Mouse (Mus musculus): ENCODE measurements around the gene Syne2.
"Not testable (repeated sequence)": the region's sequence is repeated elsewhere in the genome, so short reads cannot be mapped to it uniquely, and the experiment has no call there.

DNA sequence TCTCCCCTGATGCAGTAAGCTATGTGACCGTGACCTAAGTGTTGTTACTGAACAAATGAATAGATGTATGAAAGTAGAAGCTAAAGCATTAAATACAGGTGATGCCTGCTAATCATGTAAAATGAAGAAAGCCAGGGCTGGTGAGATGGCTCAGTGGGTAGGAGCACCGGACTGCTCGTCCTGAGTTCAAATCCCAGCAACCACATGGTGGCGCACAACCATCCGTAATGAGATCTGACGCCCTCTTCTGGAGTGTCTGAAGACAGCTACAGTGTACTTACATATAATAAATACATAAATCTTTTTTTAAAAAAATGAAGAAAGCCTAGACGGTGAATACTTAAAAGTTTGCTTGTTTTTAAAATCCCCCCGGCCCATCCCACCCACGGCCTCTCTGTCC is 315.1 kb downstream of the Syne2 start:
- TF ChIP-seq CTCF (IDR thresholded peaks at IDR 0.05): 0 out of 2 replicates have a peak, but pooled peaks have one; percentile 5
- not testable (repeated sequence) for TF ChIP-seq POLR2A (IDR thresholded peaks at IDR 0.05; ENCODE audit: insufficient read depth, low read depth, low read length)

Data from heart, adult 2 months (tissue).